Mouse (Mus musculus) urinary bladder, postnatal 0 days (tissue): ENCODE data around the gene Ppid. TPM values are rescaled to one million over a fixed set of nuclear protein-coding genes. Genes with fewer than 3 reads are reported as not detected.

Source experiments
- polyA plus RNA-seq: library from polyadenylated mRNA; unstranded; fragments of >200 nt; fragmentation: Nextera tagmentation; extraction: Ambion mirVana; gene quantifications from 2 replicates; pipeline ENCODE4 v1.2.1, GENCODE M21; 2015

Ppid gene
- 42.5 and 45.6 TPM in 2 replicates for polyA plus RNA-seq

DNA sequence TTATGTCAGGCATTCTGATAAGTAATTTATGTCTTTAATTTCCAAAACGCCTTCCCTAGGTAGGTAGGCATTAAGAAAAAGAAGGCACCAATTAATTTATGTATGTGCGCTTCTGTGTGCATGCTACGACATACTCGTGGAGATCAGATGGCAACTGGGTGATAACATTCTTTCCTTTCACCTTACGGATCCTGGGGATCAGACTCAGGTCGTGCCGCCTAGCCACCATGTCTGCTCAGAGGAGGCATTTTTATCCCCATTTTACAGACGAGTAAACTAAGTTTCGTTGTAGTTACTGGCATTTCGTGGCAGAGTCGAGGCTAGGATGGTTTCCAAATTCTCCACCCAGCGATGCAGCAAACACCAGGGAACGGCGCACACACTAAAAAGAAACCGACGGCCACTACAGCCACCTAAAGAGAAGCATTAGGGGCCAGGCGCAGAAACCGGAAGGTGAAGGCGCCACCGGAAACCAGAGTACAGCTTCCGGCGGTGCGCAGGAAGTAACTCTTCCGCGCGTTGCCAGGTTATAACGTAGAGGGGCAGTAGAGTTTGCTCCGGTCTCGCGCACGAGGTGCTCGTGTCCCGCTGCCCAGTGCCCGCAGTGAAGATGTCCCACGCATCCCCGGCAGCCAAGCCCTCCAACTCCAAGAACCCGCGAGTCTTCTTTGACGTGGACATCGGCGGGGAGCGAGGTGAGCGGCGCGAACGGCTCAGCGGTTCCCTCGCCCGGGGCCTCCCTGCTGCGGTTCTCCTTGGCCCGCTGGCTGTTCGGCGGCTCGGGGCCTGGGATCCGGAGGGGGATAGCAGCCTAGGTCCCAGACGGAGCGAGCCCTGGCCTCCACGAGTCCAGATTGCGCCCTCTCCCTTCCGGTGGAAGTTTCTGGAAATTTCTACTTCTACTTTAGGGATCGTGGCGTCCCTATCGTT, at the start of gene Ppid:
Gene Ppid (plus strand): TSS at position 480 of the 930 bp plus-strand sequence.

DNA sequence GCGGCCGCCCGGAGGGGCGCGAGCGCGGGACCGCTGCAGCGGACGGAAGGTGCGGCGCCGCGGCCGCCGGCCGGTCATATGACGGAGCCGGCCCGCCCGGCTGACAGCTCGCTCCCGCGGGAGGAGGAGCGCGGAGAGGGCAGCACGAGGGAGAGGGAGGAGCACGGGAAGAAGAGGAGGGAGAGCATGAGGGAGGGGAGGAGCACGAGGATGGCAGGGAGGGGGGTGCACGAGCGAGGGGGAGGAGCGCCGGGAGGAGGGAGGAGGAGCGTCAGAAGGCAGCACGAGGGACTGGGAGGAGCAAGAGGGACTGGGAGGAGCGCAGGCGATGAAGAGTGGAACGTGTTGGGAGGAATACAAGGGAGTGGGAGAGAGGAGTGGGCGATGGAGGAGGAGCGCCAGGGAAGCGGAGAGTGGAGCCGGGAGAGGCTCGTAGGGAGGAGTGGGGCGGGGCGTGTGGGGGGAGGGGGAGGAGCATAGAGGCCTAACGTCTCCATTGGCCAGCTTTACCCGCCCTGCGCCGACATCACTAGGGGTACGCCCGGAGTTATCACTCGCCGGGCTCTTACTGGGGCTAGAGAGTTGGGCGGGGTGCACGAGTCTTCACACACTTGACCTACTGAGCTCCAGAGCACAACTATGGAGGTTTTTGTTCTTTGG, 23.3 kb upstream of the Ppid start, which contains the start of gene Fnip2:
Gene Fnip2 (minus strand): TSS at position 94 of the 660 bp plus-strand sequence.

DNA sequence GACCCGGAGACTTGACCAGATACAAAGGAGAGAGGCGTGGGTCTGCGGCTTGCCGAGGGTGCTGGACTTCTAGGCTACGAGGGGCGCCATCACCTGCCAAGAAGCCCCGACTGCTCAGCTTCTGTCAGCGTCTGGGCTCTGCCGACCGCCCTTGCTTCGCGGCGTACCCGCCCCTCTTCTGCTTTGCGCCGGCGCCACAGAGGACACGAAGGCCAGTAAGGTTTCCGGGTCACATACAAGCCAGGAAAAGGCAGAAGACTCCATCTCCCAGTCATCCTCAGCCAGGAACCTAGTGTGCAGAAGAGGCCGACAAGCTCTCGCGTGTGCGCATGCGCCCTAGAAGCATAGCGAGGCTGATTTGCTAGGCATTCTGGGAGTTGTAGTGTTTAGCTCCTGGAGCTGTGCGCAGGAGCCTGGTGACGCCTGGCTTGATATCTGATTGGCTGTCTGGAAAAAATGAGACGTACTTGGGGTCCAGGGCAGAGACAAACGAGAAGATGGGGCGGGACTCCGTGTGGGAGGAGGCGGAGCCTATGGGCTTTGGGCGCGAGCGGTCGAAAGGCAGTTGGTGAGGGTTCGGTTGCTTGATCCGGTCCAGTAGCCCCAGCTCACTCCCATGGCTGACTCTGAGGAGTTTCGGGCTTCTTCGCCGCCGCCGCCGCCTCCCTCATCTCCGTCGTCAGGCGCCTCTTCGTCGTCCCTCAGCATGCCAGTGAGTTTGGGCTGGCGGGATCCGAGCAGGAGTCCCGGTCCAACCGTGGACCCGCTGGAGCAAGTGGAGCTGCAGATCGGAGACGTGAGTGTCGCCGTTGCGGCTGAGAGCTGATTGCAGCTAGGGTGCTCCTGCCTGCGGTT, 37.6 kb downstream of the Ppid start, which contains the start of gene 4930579G24Rik:
Gene 4930579G24Rik (plus strand): TSS at position 519 of the 855 bp plus-strand sequence.

DNA sequence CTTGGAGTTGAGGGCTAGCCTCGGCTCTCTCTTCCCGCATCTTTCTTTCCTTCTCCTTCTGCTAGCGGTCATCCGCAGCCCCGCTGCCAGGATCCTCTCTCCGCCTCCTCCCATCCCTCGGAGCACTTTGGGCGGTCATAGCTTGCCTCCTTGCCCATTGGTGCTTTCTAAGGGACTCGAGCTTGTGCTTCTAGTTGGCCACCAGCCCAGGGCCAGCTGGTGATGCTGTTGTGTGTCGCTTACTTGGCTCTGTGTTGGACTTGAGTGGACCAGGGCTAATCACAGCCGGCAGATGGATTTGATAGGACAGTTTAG, 38.2 kb downstream of the Ppid start, which contains the start of gene Etfdh:
Gene Etfdh (minus strand): TSS at position 85 of the 315 bp plus-strand sequence.

Other genes starting within 250 kb of the Ppid start
- 2.0 and 2.2 TPM in 2 replicates for gene Fnip2, start 23.5 kb upstream of the Ppid start, polyA plus RNA-seq
- gene 4930579G24Rik, start 37.7 kb downstream of the Ppid start, polyA plus RNA-seq: 7.4 and 11.1 TPM in 2 replicates
- 46.5 and 51.2 TPM in 2 replicates for gene Etfdh, start 38.2 kb downstream of the Ppid start, polyA plus RNA-seq
- gene Rxfp1, start 146.5 kb downstream of the Ppid start, polyA plus RNA-seq: 0.46 and 0.47 TPM in 2 replicates